Mouse (Mus musculus) forebrain, embryonic 11.5 days (tissue): Measurements from ENCODE around the gene Ocln. TPM values are rescaled to one million over a fixed set of nuclear protein-coding genes. Genes with fewer than 3 reads are reported as not detected.

Source experiments
- ATAC-seq: fragments of 200-750 bp; cut with Nextera tagmentation; replicated peaks from 2 replicates; pipeline ENCODE4 v1.8.0; 2017; ENCODE audit warnings: moderate TSS enrichment; ENCODE audit not compliant: low FRiP score
- DNase-seq: peaks from one replicate; pipeline ENCODE4 v3.0.0-alpha.2; 2017; ENCODE audit warnings: low spot score
- H3K27ac ChIP-seq: fragments of 300-500 bp; sonication (generic); 2 replicates; pipeline ENCODE4 v1.5.1; 2014; ENCODE audit warnings: low read depth, low read length
- H3K27me3 ChIP-seq: fragments of 300-500 bp; sonication (generic); 2 replicates; pipeline ENCODE4 v1.6.1; 2014; ENCODE audit warnings: mild to moderate bottlenecking, low read length, mixed read lengths; ENCODE audit not compliant: control insufficient read depth, insufficient read depth
- H3K36me3 ChIP-seq: fragments of 300-500 bp; sonication (generic); 2 replicates; pipeline ENCODE4 v1.6.1; 2014; ENCODE audit warnings: mild to moderate bottlenecking, low read length, moderate library complexity, mixed read lengths; ENCODE audit not compliant: control insufficient read depth, insufficient read depth
- H3K4me1 ChIP-seq: fragments of 300-500 bp; sonication (generic); replicated peaks from 2 replicates; pipeline ENCODE4 v1.6.1; 2014; ENCODE audit warnings: low read length, mixed read lengths; ENCODE audit not compliant: control insufficient read depth, insufficient read depth
- H3K4me2 ChIP-seq: fragments of 300-500 bp; sonication (generic); 2 replicates; pipeline ENCODE4 v1.6.1; 2014; ENCODE audit warnings: low read depth, mild to moderate bottlenecking, low read length, moderate library complexity, mixed read lengths; ENCODE audit not compliant: severe bottlenecking
- H3K4me3 ChIP-seq: fragments of 300-500 bp; sonication (generic); 2 replicates; pipeline ENCODE4 v1.5.1; 2014; ENCODE audit warnings: low read depth, low read length
- H3K9ac ChIP-seq: fragments of 300-500 bp; sonication (generic); 2 replicates; pipeline ENCODE4 v1.6.1; 2014; ENCODE audit warnings: low read length
- H3K9me3 ChIP-seq: fragments of 300-500 bp; sonication (generic); 2 replicates; pipeline ENCODE4 v1.6.1; 2016; ENCODE audit warnings: low read length, mixed read lengths; ENCODE audit not compliant: control insufficient read depth
- WGBS: fragments of 180-500 bp; shearing (Covaris S2); extraction: QIAGEN DNeasy Blood & Tissue Kit; methylation state at CpG from one replicate; pipeline ENCODE4 v1.1.7; 2014; 5-methylcytosine and 5-hydroxymethylcytosine counted together
- polyA plus RNA-seq: library from polyadenylated mRNA; unstranded; fragments of >200 nt; fragmentation: Nextera tagmentation; extraction: Ambion mirVana; gene quantifications from 2 replicates; pipeline ENCODE4 v1.2.1, GENCODE M21; 2014

Gene Ocln
- polyA plus RNA-seq, 1 experiment from 2014 or later: 2.9 TPM

DNA sequence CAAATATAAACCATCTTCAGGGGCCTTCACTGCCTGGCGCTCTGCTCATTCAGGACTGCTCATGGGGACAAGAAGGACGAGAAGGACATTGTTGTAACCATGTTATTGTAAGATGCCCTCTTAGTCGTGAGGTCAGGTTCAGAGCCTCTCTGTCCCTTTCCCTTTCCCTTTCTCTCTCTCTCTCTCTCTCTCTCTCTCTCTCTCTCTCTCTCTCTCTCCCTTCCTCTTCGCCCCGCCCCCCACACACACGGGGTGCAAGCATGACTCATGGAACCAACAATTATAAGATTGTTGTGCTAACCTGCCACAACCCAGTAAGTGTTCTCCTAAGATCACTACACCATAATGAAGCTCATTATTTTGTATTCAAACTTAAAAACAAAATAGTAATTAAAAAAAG, 29.6 kb upstream of the Ocln start:
- no peaks in the 10 kb centered on the region for H3K4me1 ChIP-seq
- 60% methylated on average over 6 of the region's 6 CpGs for WGBS
- no peak overlapping the region for H3K4me3 ChIP-seq
- DNase-seq (no peak), ATAC-seq (no peak)
- H3K9ac ChIP-seq: no peak overlapping the region
- H3K27me3 ChIP-seq: no peaks in the 10 kb centered on the region
- no peaks in the 10 kb centered on the region for H3K9me3 ChIP-seq
- H3K4me2 ChIP-seq: no peak overlapping the region
- no peaks in the 10 kb centered on the region for H3K36me3 ChIP-seq
- H3K27ac ChIP-seq: no peak overlapping the region

GRCm38 (mm10) chr13:100581701-100582100, 29.2 kb upstream of the Ocln start:
- ATAC-seq (no peak), DNase-seq (no peak)
- Histone ChIP-seq H3K36me3 (no peaks in the 10 kb centered on the region), H3K27ac (no peak overlapping the region), H3K4me1 (no peaks in the 10 kb centered on the region), H3K9ac (no peak overlapping the region), H3K4me2 (no peak overlapping the region), H3K9me3 (no peaks in the 10 kb centered on the region), H3K27me3 (no peaks in the 10 kb centered on the region), H3K4me3 (no peak overlapping the region)
- 52% methylated on average over 3 of the region's 3 CpGs for WGBS

- H3K36me3 ChIP-seq: no peaks in the 10 kb centered on the region
- no peak overlapping the region for H3K4me2 ChIP-seq
- H3K27me3 ChIP-seq: no peaks in the 10 kb centered on the region
- DNase-seq: no peak
- no peak for ATAC-seq
- H3K4me3 ChIP-seq: no peak overlapping the region
- H3K9me3 ChIP-seq: no peaks in the 10 kb centered on the region
- H3K4me1 ChIP-seq: no peaks in the 10 kb centered on the region
- no peak overlapping the region for H3K9ac ChIP-seq
- no peak overlapping the region for H3K27ac ChIP-seq
These were observed 27.4 kb upstream of the Ocln start for GRCm38 (mm10) chr13:100579951-100580350.

GRCm38 (mm10) chr13:100579220-100579619, 26.7 kb upstream of the Ocln start:
- Histone ChIP-seq H3K27ac (no peak overlapping the region), H3K9me3 (no peaks in the 10 kb centered on the region), H3K4me3 (no peak overlapping the region), H3K4me2 (no peak overlapping the region), H3K27me3 (no peaks in the 10 kb centered on the region), H3K4me1 (no peaks in the 10 kb centered on the region), H3K36me3 (no peaks in the 10 kb centered on the region), H3K9ac (no peak overlapping the region)
- ATAC-seq (no peak), DNase-seq (no peak)
- 58% methylated on average over 3 of the region's 3 CpGs for WGBS

DNA sequence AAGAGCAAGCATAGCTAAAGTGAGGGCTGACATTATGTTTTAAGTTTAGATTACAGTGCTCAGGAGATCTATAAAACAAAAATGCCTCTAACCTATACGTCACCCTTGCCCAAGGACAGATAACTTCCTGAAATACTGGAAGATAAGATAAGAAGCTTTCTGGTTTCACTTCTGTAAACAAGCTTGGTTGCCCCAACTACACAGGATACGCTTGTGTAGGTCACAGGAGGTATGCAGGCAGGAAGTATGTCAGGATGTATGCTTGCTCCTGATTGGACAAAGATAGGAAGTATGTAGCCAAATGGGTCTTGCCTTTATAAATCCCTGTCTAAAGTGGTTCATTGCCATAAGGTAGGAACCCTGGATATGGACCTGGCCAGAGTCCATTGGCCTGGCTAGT, 23.4 kb upstream of the Ocln start:
- 81% methylated on average over 2 of the region's 2 CpGs for WGBS
- Histone ChIP-seq H3K27ac (no peak overlapping the region), H3K4me3 (no peak overlapping the region), H3K4me1 (no peaks in the 10 kb centered on the region), H3K36me3 (no peaks in the 10 kb centered on the region), H3K27me3 (no peaks in the 10 kb centered on the region), H3K9me3 (no peaks in the 10 kb centered on the region), H3K9ac (no peak overlapping the region), H3K4me2 (no peak overlapping the region)
- DNase-seq (no peak), ATAC-seq (no peak)

DNA sequence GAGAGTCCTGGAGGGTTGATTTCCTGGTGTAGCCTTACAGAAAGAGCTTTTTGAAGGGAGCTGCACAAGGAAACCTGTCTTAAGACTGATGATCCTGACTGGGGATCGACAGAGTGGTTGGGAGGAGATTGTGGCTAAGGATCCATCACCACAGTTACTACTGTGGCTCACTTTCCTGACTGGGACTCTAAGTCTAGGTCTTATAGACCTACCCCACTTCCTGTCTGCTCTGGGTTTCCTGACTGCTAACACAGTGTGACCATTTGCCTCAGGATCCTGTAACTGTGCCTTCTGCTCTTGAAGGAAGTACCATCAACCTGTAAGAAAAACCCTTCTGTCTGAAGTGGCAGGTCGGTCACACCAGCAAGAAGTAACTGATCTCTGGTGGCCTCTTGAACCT, 18.2 kb upstream of the Ocln start:
- ATAC-seq: no peak
- H3K4me3 ChIP-seq: no peak overlapping the region
- H3K9me3 ChIP-seq: no peaks in the 10 kb centered on the region
- no peak overlapping the region for H3K4me2 ChIP-seq
- DNase-seq: no peak
- H3K4me1 ChIP-seq: no peaks in the 10 kb centered on the region
- no peaks in the 10 kb centered on the region for H3K36me3 ChIP-seq
- 88% methylated on average over 2 of the region's 2 CpGs for WGBS
- H3K9ac ChIP-seq: no peak overlapping the region
- no peaks in the 10 kb centered on the region for H3K27me3 ChIP-seq
- no peak overlapping the region for H3K27ac ChIP-seq

- 94% methylated on average over 1 of the region's 1 CpGs for WGBS
- ATAC-seq: no peak
These were observed 15.8 kb upstream of the Ocln start for GRCm38 (mm10) chr13:100568359-100568758.

GRCm38 (mm10) chr13:100559449-100559848, 6.9 kb upstream of the Ocln start:
- H3K36me3 ChIP-seq: no peaks in the 10 kb centered on the region
- no peaks in the 10 kb centered on the region for H3K27me3 ChIP-seq
- H3K4me1 ChIP-seq: no peaks in the 10 kb centered on the region
- WGBS: 80% methylated on average over 9 of the region's 9 CpGs
- no peak for ATAC-seq
- DNase-seq: no peak
- H3K4me3 ChIP-seq: no peak overlapping the region
- H3K9me3 ChIP-seq: no peaks in the 10 kb centered on the region
- H3K9ac ChIP-seq: no peak overlapping the region
- H3K4me2 ChIP-seq: no peak overlapping the region
- H3K27ac ChIP-seq: no peak overlapping the region

More at GRCm38 (mm10) chr13:100568359-100568758, 15.8 kb upstream of the Ocln start:
- no peaks in the 10 kb centered on the region for H3K36me3 ChIP-seq
- no peak overlapping the region for H3K27ac ChIP-seq
- no peaks in the 10 kb centered on the region for H3K4me1 ChIP-seq
- no peak overlapping the region for H3K9ac ChIP-seq
- DNase-seq: no peak
- H3K4me3 ChIP-seq: no peak overlapping the region
- no peaks in the 10 kb centered on the region for H3K27me3 ChIP-seq
- H3K9me3 ChIP-seq: no peaks in the 10 kb centered on the region
- H3K4me2 ChIP-seq: no peak overlapping the region

DNA sequence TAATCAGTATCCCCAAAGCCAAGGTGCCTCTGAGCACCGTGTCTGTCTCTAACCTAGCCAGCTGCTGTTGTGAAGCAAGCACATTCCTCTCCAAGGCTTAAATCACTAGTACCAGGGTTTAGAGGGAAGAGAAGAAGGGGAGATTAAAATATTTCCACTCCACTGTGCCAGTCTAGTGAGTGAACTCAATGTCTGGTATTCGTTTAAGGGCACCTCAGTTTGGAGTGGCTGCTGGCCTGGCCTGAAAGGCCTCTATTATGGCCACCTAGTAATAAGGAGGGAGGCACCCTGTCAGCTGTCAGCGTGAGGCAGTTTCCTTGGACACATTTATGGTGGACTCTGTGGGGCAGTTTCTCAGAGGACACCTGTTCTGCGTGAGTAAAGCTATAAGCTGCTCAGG, 4.5 kb upstream of the Ocln start:
- H3K27ac ChIP-seq: no peak overlapping the region
- no peaks in the 10 kb centered on the region for H3K36me3 ChIP-seq
- H3K4me2 ChIP-seq: no peak overlapping the region
- 66% methylated on average over 4 of the region's 4 CpGs for WGBS
- peaks cover 6% of the 10 kb centered on the region; the same call in 1 of the 2 replicates for H3K4me1 ChIP-seq
- no peak overlapping the region for H3K9ac ChIP-seq
- no peak for ATAC-seq
- no peak for DNase-seq
- no peaks in the 10 kb centered on the region for H3K9me3 ChIP-seq
- no peak overlapping the region for H3K4me3 ChIP-seq
- H3K27me3 ChIP-seq: peaks cover 19% of the 10 kb centered on the region
